Mouse (Mus musculus) hindbrain, postnatal 0 days (tissue): ENCODE measurements around the gene Cntn1. TPM values are rescaled to one million over a fixed set of nuclear protein-coding genes. Genes with fewer than 3 reads are reported as not detected.

ENCODE experiments used
- ATAC-seq: fragments of 200-750 bp; cut with Nextera tagmentation; 2 replicates; pipeline ENCODE4 v1.8.0; 2017; ENCODE audit warnings: mild to moderate bottlenecking, moderate TSS enrichment, moderate library complexity
- DNase-seq: peaks from one replicate; pipeline ENCODE4 v3.0.0-alpha.2; 2015; ENCODE audit warnings: low spot score
- H3K27ac ChIP-seq: fragments of 300-500 bp; sonication (generic); 2 replicates; pipeline ENCODE4 v1.5.1; 2014; ENCODE audit warnings: mild to moderate bottlenecking
- H3K27me3 ChIP-seq: fragments of 300-500 bp; sonication (generic); 2 replicates; pipeline ENCODE4 v1.6.1; 2014; ENCODE audit warnings: low read length, mixed read lengths; ENCODE audit not compliant: insufficient read depth
- H3K36me3 ChIP-seq: fragments of 300-500 bp; sonication (generic); 2 replicates; pipeline ENCODE4 v1.6.1; 2014; ENCODE audit warnings: low read length, mixed read lengths; ENCODE audit not compliant: insufficient read depth
- H3K4me1 ChIP-seq: fragments of 300-500 bp; sonication (generic); 2 replicates; pipeline ENCODE4 v1.6.1; 2014; ENCODE audit warnings: antibody characterized with exemption, low read length, mixed read lengths; ENCODE audit not compliant: insufficient read depth
- H3K4me2 ChIP-seq: fragments of 300-500 bp; sonication (generic); 2 replicates; pipeline ENCODE4 v1.6.1; 2014; ENCODE audit warnings: low read depth, mild to moderate bottlenecking, low read length, moderate library complexity, mixed read lengths
- H3K4me3 ChIP-seq: fragments of 300-500 bp; sonication (generic); 2 replicates; pipeline ENCODE4 v1.5.1; 2014; ENCODE audit warnings: low read length
- H3K9ac ChIP-seq: fragments of 300-500 bp; sonication (generic); replicated peaks from 2 replicates; pipeline ENCODE4 v1.6.1; 2014; ENCODE audit warnings: mild to moderate bottlenecking, low read length, moderate library complexity, mixed read lengths
- H3K9me3 ChIP-seq: fragments of 300-500 bp; sonication (generic); 2 replicates; pipeline ENCODE4 v1.6.1; 2016; ENCODE audit warnings: low read length, mixed read lengths
- CTCF ChIP-seq: IDR thresholded peaks from 2 replicates; pipeline ENCODE4 v1.5.1; 2016; ENCODE audit warnings: antibody characterized with exemption, control low read depth, low read depth
- WGBS: fragments of 180-500 bp; shearing (Covaris S2); extraction: QIAGEN DNeasy Blood & Tissue Kit; methylation state at CpG from one replicate; pipeline ENCODE4 v1.1.7; 2014; 5-methylcytosine and 5-hydroxymethylcytosine counted together
- polyA plus RNA-seq: library from polyadenylated mRNA; unstranded; fragments of >200 nt; fragmentation: Nextera tagmentation; extraction: Ambion mirVana; gene quantifications from 2 replicates; pipeline ENCODE4 v1.2.1, GENCODE M21; 2015
- total RNA-seq: library from RNA; depleted of rRNA; stranded (reverse); fragments of >200 nt; gene quantifications from 2 replicates; pipeline ENCODE4 v1.2.3, GENCODE M21; 2014

Gene Cntn1
- total and polyA plus RNA-seq, 2 experiments from 2014 or later = 159 to 284 TPM

GRCm38 (mm10) chr15:92048531-92048930 lies 2.4 kb upstream of the Cntn1 start:
- H3K9me3 ChIP-seq = no peaks in the 10 kb centered on the region
- peak; percentile 33 for TF ChIP-seq CTCF
- H3K27me3 ChIP-seq = no peaks in the 10 kb centered on the region
- H3K4me1 ChIP-seq = no peaks in the 10 kb centered on the region
- peak; percentile 53 for DNase-seq
- H3K27ac ChIP-seq = no peak overlapping the region
- no peak overlapping the region for H3K4me2 ChIP-seq
- ATAC-seq = no peak
- no peak overlapping the region for H3K4me3 ChIP-seq
- no peaks in the 10 kb centered on the region for H3K36me3 ChIP-seq
- no peak overlapping the region for H3K9ac ChIP-seq
- WGBS = 80% methylated on average over 4 of the region's 4 CpGs

GRCm38 (mm10) chr15:92051353-92052132 lies 578 bp downstream of the Cntn1 start:
- Histone ChIP-seq H3K9me3 (no peaks in the 10 kb centered on the region), H3K36me3 (no peaks in the 10 kb centered on the region), H3K27ac (peak overlapping the region; percentile 90), H3K4me2 (peak overlapping the region; percentile 72), H3K27me3 (no peaks in the 10 kb centered on the region), H3K4me3 (peak overlapping the region; percentile 69), H3K9ac (peak overlapping the region; percentile 82), H3K4me1 (no peaks in the 10 kb centered on the region; the same call in 1 of the 2 replicates)
- WGBS = under 1% methylated on average over 35 of the region's 35 CpGs
- ATAC-seq = peak; percentile 87
- no peak for TF ChIP-seq CTCF
- DNase-seq = peak; percentile 82

- peak overlapping the region; percentile 82 for H3K9ac ChIP-seq
- DNase-seq (peak; percentile 78), ATAC-seq (peak; percentile 53)
- 11% methylated on average over 4 of the region's 4 CpGs for WGBS
- H3K27me3 ChIP-seq = no peaks in the 10 kb centered on the region
- H3K27ac ChIP-seq = peak overlapping the region; percentile 90
- H3K36me3 ChIP-seq = no peaks in the 10 kb centered on the region
- no peak for TF ChIP-seq CTCF
- no peaks in the 10 kb centered on the region; the same call in 1 of the 2 replicates for H3K4me1 ChIP-seq
- peak overlapping the region; percentile 72 for H3K4me2 ChIP-seq
- H3K9me3 ChIP-seq = no peaks in the 10 kb centered on the region
- H3K4me3 ChIP-seq = peak overlapping the region; percentile 69
Observed at GRCm38 (mm10) chr15:92052133-92052463, 1.1 kb downstream of the Cntn1 start.

GRCm38 (mm10) chr15:92057553-92057952 lies 6.6 kb downstream of the Cntn1 start:
- WGBS = 74% methylated on average over 5 of the region's 5 CpGs
- Histone ChIP-seq H3K4me1 (no peaks in the 10 kb centered on the region; the same call in 1 of the 2 replicates), H3K4me2 (no peak overlapping the region), H3K27ac (no peak overlapping the region), H3K9me3 (no peaks in the 10 kb centered on the region), H3K4me3 (no peak overlapping the region), H3K27me3 (no peaks in the 10 kb centered on the region), H3K36me3 (no peaks in the 10 kb centered on the region), H3K9ac (no peak overlapping the region)
- DNase-seq (peak; percentile 14), ATAC-seq (no peak)
- TF ChIP-seq CTCF = no peak

- WGBS = 50% methylated on average over 3 of the region's 3 CpGs
- no peak for TF ChIP-seq CTCF
- Histone ChIP-seq H3K27me3 (no peaks in the 10 kb centered on the region), H3K27ac (no peak overlapping the region), H3K9me3 (no peaks in the 10 kb centered on the region), H3K36me3 (no peaks in the 10 kb centered on the region), H3K4me2 (no peak overlapping the region), H3K4me1 (no peaks in the 10 kb centered on the region), H3K4me3 (no peak overlapping the region), H3K9ac (no peak overlapping the region)
- DNase-seq (no peak), ATAC-seq (no peak)
Observed at GRCm38 (mm10) chr15:92060986-92061385, 10.0 kb downstream of the Cntn1 start.

GRCm38 (mm10) chr15:92079416-92079815 lies 28.5 kb downstream of the Cntn1 start:
- H3K9me3 ChIP-seq = no peaks in the 10 kb centered on the region
- H3K4me1 ChIP-seq = no peaks in the 10 kb centered on the region
- no peak overlapping the region for H3K4me3 ChIP-seq
- no peak overlapping the region for H3K4me2 ChIP-seq
- no peak for ATAC-seq
- no peaks in the 10 kb centered on the region for H3K36me3 ChIP-seq
- H3K27ac ChIP-seq = no peak overlapping the region
- no peak for TF ChIP-seq CTCF
- DNase-seq = no peak
- H3K9ac ChIP-seq = no peak overlapping the region
- no peaks in the 10 kb centered on the region for H3K27me3 ChIP-seq
- WGBS = 44% methylated on average over 3 of the region's 3 CpGs

GRCm38 (mm10) chr15:92085876-92086275 lies 34.9 kb downstream of the Cntn1 start:
- H3K9ac ChIP-seq = no peak overlapping the region
- H3K27me3 ChIP-seq = no peaks in the 10 kb centered on the region
- H3K4me3 ChIP-seq = no peak overlapping the region
- no peak for TF ChIP-seq CTCF
- no peaks in the 10 kb centered on the region for H3K9me3 ChIP-seq
- 11% methylated on average over 1 of the region's 1 CpGs for WGBS
- H3K36me3 ChIP-seq = no peaks in the 10 kb centered on the region
- DNase-seq (peak; percentile 26), ATAC-seq (no peak)
- no peak overlapping the region for H3K4me2 ChIP-seq
- H3K4me1 ChIP-seq = no peaks in the 10 kb centered on the region
- no peak overlapping the region; the same call in 1 of the 2 replicates for H3K27ac ChIP-seq
